Mouse (Mus musculus): ENCODE measurements around the gene Pdss2. TPM values are rescaled to one million over a fixed set of nuclear protein-coding genes. Genes with fewer than 3 reads are reported as not detected.

Pdss2 gene
- polyA plus RNA-seq, 1 experiment from 2014 or later: 17.0 TPM

GRCm38 (mm10) chr10:43362947-43363346, 141.7 kb downstream of the Pdss2 start:
- no peak for ATAC-seq (ENCODE audit: low FRiP score, low read depth)
- no peak overlapping the region for H3K4me2 ChIP-seq

GRCm38 (mm10) chr10:43363431-43363851, 142.2 kb downstream of the Pdss2 start:
- Histone ChIP-seq H3K27ac (replicated peaks) (no peak overlapping the region), H3K36me3 (no peaks in the 10 kb centered on the region), H3K9me3 (no peaks in the 10 kb centered on the region), H3K9ac (no peak overlapping the region), H3K4me1 (replicated peaks) (peaks cover 11% of the 10 kb centered on the region; the same call in 1 of the 2 replicates), H3K27me3 (no peaks in the 10 kb centered on the region), H3K4me2 (no peak overlapping the region), H3K4me3 (no peak overlapping the region)
- WGBS: 73% methylated on average over 5 of the region's 5 CpGs
- ATAC-seq (ENCODE audit: low FRiP score, low read depth): no peak

More at GRCm38 (mm10) chr10:43362947-43363346, 141.7 kb downstream of the Pdss2 start:
- Histone ChIP-seq H3K9me3 (no peaks in the 10 kb centered on the region), H3K27me3 (no peaks in the 10 kb centered on the region), H3K4me1 (replicated peaks) (peaks cover 11% of the 10 kb centered on the region; the same call in 1 of the 2 replicates), H3K36me3 (no peaks in the 10 kb centered on the region), H3K27ac (replicated peaks) (no peak overlapping the region), H3K4me3 (no peak overlapping the region), H3K9ac (no peak overlapping the region)
- whole genome bisulfite sequencing: 95% methylated on average over 6 of the region's 6 CpGs

- Histone ChIP-seq H3K36me3 (no peaks in the 10 kb centered on the region), H3K9me3 (no peaks in the 10 kb centered on the region), H3K27me3 (no peaks in the 10 kb centered on the region), H3K27ac (replicated peaks) (no peak overlapping the region), H3K9ac (no peak overlapping the region), H3K4me1 (replicated peaks) (peaks cover 11% of the 10 kb centered on the region; the same call in 1 of the 2 replicates), H3K4me3 (no peak overlapping the region), H3K4me2 (no peak overlapping the region)
- 74% methylated on average over 4 of the region's 4 CpGs for WGBS
- ATAC-seq (ENCODE audit: low FRiP score, low read depth): no peak
These were observed 144.6 kb downstream of the Pdss2 start for GRCm38 (mm10) chr10:43365909-43366308.

GRCm38 (mm10) chr10:43368611-43369010, 147.3 kb downstream of the Pdss2 start:
- Histone ChIP-seq H3K4me3 (no peak overlapping the region), H3K27ac (replicated peaks) (no peak overlapping the region), H3K4me1 (replicated peaks) (peaks cover 14% of the 10 kb centered on the region), H3K9me3 (no peaks in the 10 kb centered on the region), H3K9ac (no peak overlapping the region), H3K4me2 (no peak overlapping the region), H3K27me3 (no peaks in the 10 kb centered on the region), H3K36me3 (no peaks in the 10 kb centered on the region)
- no peak for ATAC-seq (ENCODE audit: low FRiP score, low read depth)
- 95% methylated on average over 5 of the region's 5 CpGs for WGBS

- peak; percentile 56; the same call in 1 of the 2 replicates for ATAC-seq (ENCODE audit: low FRiP score, low read depth)
- Histone ChIP-seq H3K9ac (no peak overlapping the region), H3K4me3 (no peak overlapping the region), H3K9me3 (no peaks in the 10 kb centered on the region), H3K4me2 (0 out of 2 replicates have a peak overlapping the region, but pooled peaks have one; percentile 11), H3K27me3 (no peaks in the 10 kb centered on the region), H3K4me1 (replicated peaks) (peaks cover 6% of the 10 kb centered on the region; the same call in 1 of the 2 replicates), H3K27ac (replicated peaks) (peak overlapping the region; percentile 57; the same call in 1 of the 2 replicates), H3K36me3 (no peaks in the 10 kb centered on the region)
- 43% methylated on average over 7 of the region's 7 CpGs for WGBS
These were observed 151.0 kb downstream of the Pdss2 start for GRCm38 (mm10) chr10:43372315-43372714.

DNA sequence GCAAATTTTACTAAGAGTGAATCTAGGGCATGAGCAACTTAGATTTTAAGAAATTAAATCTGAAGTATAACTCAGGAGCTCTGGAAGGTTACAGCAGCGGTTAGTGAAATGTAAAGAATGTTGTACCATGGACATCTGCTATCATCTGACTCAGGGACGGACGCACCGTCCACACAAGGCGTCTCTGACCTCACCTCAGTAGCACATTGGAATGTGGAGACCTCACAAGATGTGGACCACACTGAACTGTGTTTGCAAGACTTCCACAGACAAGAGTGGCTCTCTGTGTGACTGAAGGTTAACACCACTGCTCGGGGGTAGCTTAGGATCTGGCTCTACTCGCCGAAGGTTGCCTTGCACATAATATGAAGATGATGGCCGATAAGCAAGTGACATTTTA, 151.7 kb downstream of the Pdss2 start:
- no peaks in the 10 kb centered on the region for H3K9me3 ChIP-seq
- 88% methylated on average over 9 of the region's 9 CpGs for WGBS
- no peak overlapping the region for H3K4me2 ChIP-seq
- H3K4me3 ChIP-seq: no peak overlapping the region
- no peaks in the 10 kb centered on the region for H3K36me3 ChIP-seq
- no peak overlapping the region for H3K9ac ChIP-seq
- H3K4me1 ChIP-seq (replicated peaks): peaks cover 6% of the 10 kb centered on the region; the same call in 1 of the 2 replicates
- no peaks in the 10 kb centered on the region for H3K27me3 ChIP-seq
- no peak overlapping the region for H3K27ac ChIP-seq (replicated peaks)
- no peak for ATAC-seq (ENCODE audit: low FRiP score, low read depth)

DNA sequence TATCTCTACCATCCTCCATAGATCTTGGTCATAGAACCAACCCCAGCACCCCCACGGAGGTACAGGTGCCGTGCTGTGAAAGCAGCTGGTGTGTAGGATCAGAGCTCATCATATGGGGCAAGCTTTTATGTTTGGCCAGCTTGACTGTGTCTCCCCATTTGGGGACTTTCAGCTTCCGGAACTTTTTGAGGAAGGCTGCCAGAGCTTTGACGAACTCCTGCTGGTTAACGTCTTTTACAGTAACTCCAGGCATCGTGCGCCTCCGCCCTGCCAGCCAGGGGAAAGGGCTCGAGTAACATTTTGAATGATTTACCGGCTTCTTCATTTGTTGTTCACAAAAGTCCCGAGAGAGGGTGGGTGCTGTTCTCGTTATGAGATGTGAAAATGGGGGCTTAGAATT, 152.4 kb downstream of the Pdss2 start:
- no peak overlapping the region for H3K4me2 ChIP-seq
- no peak overlapping the region for H3K9ac ChIP-seq
- H3K9me3 ChIP-seq: no peaks in the 10 kb centered on the region
- no peak overlapping the region for H3K27ac ChIP-seq (replicated peaks)
- H3K27me3 ChIP-seq: no peaks in the 10 kb centered on the region
- H3K36me3 ChIP-seq: no peaks in the 10 kb centered on the region
- 77% methylated on average over 12 of the region's 12 CpGs for whole genome bisulfite sequencing
- H3K4me1 ChIP-seq (replicated peaks): peaks cover 6% of the 10 kb centered on the region; the same call in 1 of the 2 replicates
- ATAC-seq (ENCODE audit: low FRiP score, low read depth): no peak
- H3K4me3 ChIP-seq: no peak overlapping the region

- Histone ChIP-seq H3K4me2 (no peak overlapping the region), H3K27ac (replicated peaks) (no peak overlapping the region), H3K27me3 (no peaks in the 10 kb centered on the region), H3K36me3 (no peaks in the 10 kb centered on the region), H3K4me1 (replicated peaks) (peaks cover 6% of the 10 kb centered on the region; the same call in 1 of the 2 replicates), H3K9ac (no peak overlapping the region), H3K4me3 (no peak overlapping the region), H3K9me3 (no peaks in the 10 kb centered on the region)
- ATAC-seq (ENCODE audit: low FRiP score, low read depth): no peak
- 72% methylated on average over 4 of the region's 4 CpGs for WGBS
These were observed 154.0 kb downstream of the Pdss2 start for GRCm38 (mm10) chr10:43375286-43375685.

DNA sequence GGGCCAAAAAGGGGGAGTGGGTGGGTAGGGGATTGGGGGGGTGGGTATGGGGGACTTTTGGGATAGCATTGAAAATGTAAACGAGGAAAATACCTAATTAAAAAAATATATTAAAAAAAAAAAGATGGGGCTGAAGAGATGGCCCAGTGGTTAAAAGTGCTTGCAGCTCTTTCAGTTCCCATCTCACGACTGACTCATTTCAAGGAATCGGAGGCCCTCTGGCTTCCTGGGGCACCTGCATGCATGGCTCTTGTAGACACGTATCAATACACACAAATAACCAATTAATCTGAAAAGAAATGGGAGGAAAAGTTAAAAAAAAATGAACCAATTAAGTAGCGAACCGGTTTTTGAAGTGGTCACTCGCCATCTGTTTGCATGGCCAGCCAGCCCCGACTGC, 155.5 kb downstream of the Pdss2 start:
- no peak for ATAC-seq (ENCODE audit: low FRiP score, low read depth)
- no peaks in the 10 kb centered on the region for H3K36me3 ChIP-seq
- H3K4me2 ChIP-seq: no peak overlapping the region
- no peak overlapping the region for H3K4me3 ChIP-seq
- H3K4me1 ChIP-seq (replicated peaks): peaks cover 6% of the 10 kb centered on the region; the same call in 1 of the 2 replicates
- H3K27ac ChIP-seq (replicated peaks): no peak overlapping the region
- H3K9me3 ChIP-seq: no peaks in the 10 kb centered on the region
- H3K27me3 ChIP-seq: no peaks in the 10 kb centered on the region
- no peak overlapping the region for H3K9ac ChIP-seq
- 94% methylated on average over 8 of the region's 8 CpGs for WGBS

DNA sequence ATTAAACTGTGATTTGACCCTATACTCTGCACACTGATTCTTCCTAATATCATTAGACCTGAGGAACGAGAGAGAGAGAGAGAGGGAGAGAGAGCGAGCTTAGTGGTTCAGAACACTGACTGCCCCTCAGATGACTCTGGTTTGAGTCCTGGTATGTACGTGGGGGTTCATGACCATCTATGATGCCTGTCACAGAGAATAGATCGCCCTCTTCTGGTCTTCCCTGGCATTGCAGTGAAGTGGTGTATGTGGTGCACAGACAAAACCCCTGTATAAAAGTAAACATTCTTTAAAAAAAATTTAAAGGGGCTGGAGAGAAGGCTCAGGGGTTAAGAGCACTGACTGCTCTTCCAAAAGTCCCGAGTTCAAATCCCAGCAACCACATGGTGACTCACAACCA, 157.0 kb downstream of the Pdss2 start:
- Histone ChIP-seq H3K4me1 (replicated peaks) (no peaks in the 10 kb centered on the region), H3K4me3 (no peak overlapping the region), H3K27me3 (no peaks in the 10 kb centered on the region), H3K9ac (no peak overlapping the region), H3K36me3 (no peaks in the 10 kb centered on the region), H3K9me3 (no peaks in the 10 kb centered on the region), H3K27ac (replicated peaks) (no peak overlapping the region), H3K4me2 (no peak overlapping the region)
- ATAC-seq (ENCODE audit: low FRiP score, low read depth): no peak
- WGBS: 40% methylated on average over 5 of the region's 5 CpGs

GRCm38 (mm10) chr10:43378732-43379644, 157.7 kb downstream of the Pdss2 start:
- Histone ChIP-seq H3K9ac (no peak overlapping the region), H3K36me3 (no peaks in the 10 kb centered on the region), H3K4me1 (replicated peaks) (no peaks in the 10 kb centered on the region), H3K4me3 (no peak overlapping the region), H3K4me2 (no peak overlapping the region), H3K27me3 (no peaks in the 10 kb centered on the region), H3K27ac (replicated peaks) (no peak overlapping the region), H3K9me3 (no peaks in the 10 kb centered on the region)
- WGBS: 84% methylated on average over 15 of the region's 15 CpGs
- no peak for ATAC-seq (ENCODE audit: low FRiP score, low read depth)

- Histone ChIP-seq H3K27me3 (no peaks in the 10 kb centered on the region), H3K4me2 (no peak overlapping the region), H3K9ac (no peak overlapping the region), H3K9me3 (no peaks in the 10 kb centered on the region), H3K4me1 (replicated peaks) (no peaks in the 10 kb centered on the region), H3K4me3 (no peak overlapping the region), H3K27ac (replicated peaks) (no peak overlapping the region), H3K36me3 (no peaks in the 10 kb centered on the region)
- 82% methylated on average over 3 of the region's 3 CpGs for WGBS
- no peak for ATAC-seq (ENCODE audit: low FRiP score, low read depth)
These were observed 161.4 kb downstream of the Pdss2 start for GRCm38 (mm10) chr10:43382660-43383059.
